Mouse (Mus musculus) stomach, embryonic 15.5 days (tissue): ENCODE data around the gene Sema4f. TPM values are rescaled to one million over a fixed set of nuclear protein-coding genes. Genes with fewer than 3 reads are reported as not detected.

Experiments
- ATAC-seq: fragments of 200-750 bp; cut with Nextera tagmentation; 2 replicates; pipeline ENCODE4 v1.8.0; 2017; ENCODE audit warnings: low read depth, moderate number of reproducible peaks, moderate TSS enrichment; ENCODE audit not compliant: insufficient read depth, low FRiP score
- H3K27ac ChIP-seq: fragments of 300-500 bp; sonication (generic); 2 replicates; pipeline ENCODE4 v1.5.1; 2015; ENCODE audit warnings: mild to moderate bottlenecking, inconsistent platforms
- H3K27me3 ChIP-seq: fragments of 300-500 bp; sonication (generic); replicated peaks from 2 replicates; pipeline ENCODE4 v1.6.1; 2015; ENCODE audit warnings: inconsistent platforms
- H3K36me3 ChIP-seq: fragments of 300-500 bp; sonication (generic); 2 replicates; pipeline ENCODE4 v1.6.1; 2015; ENCODE audit warnings: inconsistent platforms
- H3K4me1 ChIP-seq: fragments of 300-500 bp; sonication (generic); 2 replicates; pipeline ENCODE4 v1.6.1; 2015; ENCODE audit warnings: inconsistent platforms
- H3K4me2 ChIP-seq: fragments of 300-500 bp; sonication (generic); 2 replicates; pipeline ENCODE4 v1.6.1; 2015; ENCODE audit warnings: mild to moderate bottlenecking, inconsistent platforms
- H3K4me3 ChIP-seq: fragments of 300-500 bp; sonication (generic); replicated peaks from 2 replicates; pipeline ENCODE4 v1.5.1; 2015; ENCODE audit warnings: inconsistent platforms
- H3K9ac ChIP-seq: fragments of 300-500 bp; sonication (generic); 2 replicates; pipeline ENCODE4 v1.6.1; 2015; ENCODE audit warnings: inconsistent platforms
- H3K9me3 ChIP-seq: fragments of 300-500 bp; sonication (generic); 2 replicates; pipeline ENCODE4 v1.6.1; 2016; ENCODE audit warnings: inconsistent platforms
- WGBS: fragments of 180-500 bp; shearing (Covaris S2); methylation state at CpG from one replicate; pipeline ENCODE4 v1.1.7; 2015; 5-methylcytosine and 5-hydroxymethylcytosine counted together
- polyA plus RNA-seq: library from polyadenylated mRNA; unstranded; fragments of >200 nt; fragmentation: Nextera tagmentation; extraction: Ambion mirVana; gene quantifications from 2 replicates; pipeline ENCODE4 v1.2.1, GENCODE M21; 2015

Gene Sema4f
- polyA plus RNA-seq, 1 experiment from 2014 or later: 2.1 TPM

DNA sequence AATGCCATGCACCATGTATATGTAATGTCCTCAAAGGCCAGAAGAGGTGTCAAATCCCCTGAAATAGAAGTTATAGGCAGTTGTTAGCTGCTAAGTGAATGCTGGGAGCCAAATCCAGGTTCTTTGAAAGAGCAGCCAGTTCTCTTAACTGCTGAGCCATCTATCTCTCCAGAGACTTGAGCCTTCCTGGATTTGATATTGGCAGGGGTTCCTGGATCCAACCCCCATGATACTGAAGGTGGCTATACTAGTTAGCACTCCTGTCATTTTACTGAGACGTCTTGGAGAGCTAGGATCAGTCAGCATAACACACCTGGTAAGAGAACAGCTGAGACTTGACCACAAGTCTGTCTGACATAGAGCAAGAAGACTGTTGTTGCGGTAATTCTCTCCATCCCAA is 54.1 kb downstream of the Sema4f start:
- no peak for ATAC-seq
- no peak overlapping the region for H3K4me3 ChIP-seq
- no peaks in the 10 kb centered on the region for H3K36me3 ChIP-seq
- H3K27me3 ChIP-seq: no peaks in the 10 kb centered on the region
- no peak overlapping the region for H3K9ac ChIP-seq
- WGBS: 83% methylated on average over 2 of the region's 2 CpGs
- H3K27ac ChIP-seq: no peak overlapping the region
- H3K9me3 ChIP-seq: no peaks in the 10 kb centered on the region
- 0 out of 2 replicates have a peak, but pooled peaks cover 5% of the 10 kb centered on the region for H3K4me1 ChIP-seq
- no peak overlapping the region for H3K4me2 ChIP-seq

DNA sequence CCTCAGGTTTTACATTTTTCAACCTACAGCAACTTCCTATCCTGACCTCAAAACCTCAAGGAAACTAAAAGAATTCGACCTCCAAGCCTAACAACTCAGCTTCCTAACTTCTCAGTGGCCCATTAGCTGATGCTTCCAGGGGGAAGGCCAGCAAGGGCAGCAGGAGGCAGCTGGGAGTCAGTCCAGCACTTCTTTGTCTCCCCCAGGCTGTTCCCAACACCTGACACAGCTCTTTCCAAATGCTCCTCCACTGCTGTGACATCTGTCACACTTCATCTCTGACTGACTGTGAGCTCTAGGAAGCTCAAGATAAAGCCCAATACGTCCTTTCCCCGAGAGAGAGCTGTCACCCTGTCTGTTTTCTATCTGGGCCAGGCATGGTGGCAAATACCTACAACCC is 55.0 kb downstream of the Sema4f start:
- H3K36me3 ChIP-seq: no peaks in the 10 kb centered on the region
- 0 out of 2 replicates have a peak, but pooled peaks cover 5% of the 10 kb centered on the region for H3K4me1 ChIP-seq
- no peak overlapping the region for H3K9ac ChIP-seq
- H3K9me3 ChIP-seq: no peaks in the 10 kb centered on the region
- ATAC-seq: no peak
- H3K27me3 ChIP-seq: no peaks in the 10 kb centered on the region
- H3K4me2 ChIP-seq: no peak overlapping the region
- 41% methylated on average over 3 of the region's 3 CpGs for WGBS
- no peak overlapping the region for H3K27ac ChIP-seq
- H3K4me3 ChIP-seq: no peak overlapping the region

DNA sequence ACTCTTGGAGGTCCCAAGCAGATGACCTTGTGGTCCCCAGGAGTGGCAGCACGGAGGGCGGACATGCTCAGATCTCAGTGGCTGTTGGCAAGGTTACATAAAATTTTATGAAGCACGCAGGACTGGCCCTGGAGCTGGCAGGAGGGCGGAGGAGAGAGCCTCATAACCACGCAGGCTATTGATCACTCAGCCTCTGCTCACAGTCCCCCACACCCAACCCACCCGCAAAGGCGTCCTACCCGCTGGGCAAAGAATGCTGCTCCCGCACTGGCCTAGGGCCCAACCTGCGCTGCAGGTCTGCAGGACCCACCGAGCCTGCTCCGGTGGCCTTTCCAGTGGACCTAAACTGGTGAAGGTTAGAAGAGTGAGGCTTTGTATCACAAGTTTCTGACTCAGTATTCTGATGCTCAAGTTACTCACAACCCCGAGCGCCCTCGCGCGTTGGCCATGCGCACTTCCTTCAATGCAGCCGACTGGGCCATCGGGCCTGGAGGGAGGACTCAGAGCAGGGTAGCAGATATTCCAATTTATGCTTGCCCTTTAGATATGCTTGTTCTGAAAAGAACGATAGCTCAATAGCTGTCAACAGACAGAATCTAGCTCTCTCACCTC is 58.0 kb downstream of the Sema4f start:
- Histone ChIP-seq H3K4me1 (0 out of 2 replicates have a peak, but pooled peaks cover 5% of the 10 kb centered on the region), H3K9ac (no peak overlapping the region), H3K36me3 (no peaks in the 10 kb centered on the region), H3K27ac (no peak overlapping the region), H3K27me3 (no peaks in the 10 kb centered on the region), H3K4me2 (peak overlapping the region; percentile 37; the same call in 1 of the 2 replicates), H3K9me3 (no peaks in the 10 kb centered on the region), H3K4me3 (no peak overlapping the region)
- WGBS: 41% methylated on average over 21 of the region's 21 CpGs
- ATAC-seq: peak; percentile 50; the same call in 1 of the 2 replicates

DNA sequence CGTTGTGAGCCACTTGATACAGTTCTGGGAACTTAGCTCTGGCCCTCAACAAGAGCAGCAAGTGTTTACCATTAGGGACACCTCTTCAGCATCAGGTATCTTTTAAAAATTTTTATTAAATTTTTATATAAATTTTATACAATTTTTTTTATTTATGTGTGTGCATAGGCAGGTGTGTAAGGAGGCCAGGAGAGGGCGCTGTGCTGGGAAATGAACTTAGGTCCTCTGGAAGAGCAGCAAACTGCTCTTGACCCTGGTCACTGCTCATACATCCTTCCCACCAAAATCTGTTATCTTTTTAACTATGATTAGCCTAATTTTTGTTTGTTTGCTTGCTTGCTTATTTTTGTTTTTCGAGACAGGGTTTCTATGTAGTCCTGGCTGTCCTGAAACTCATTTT is 58.8 kb downstream of the Sema4f start:
- no peak for ATAC-seq
- Histone ChIP-seq H3K4me3 (no peak overlapping the region), H3K27ac (no peak overlapping the region), H3K9me3 (no peaks in the 10 kb centered on the region), H3K36me3 (no peaks in the 10 kb centered on the region), H3K9ac (no peak overlapping the region), H3K4me1 (0 out of 2 replicates have a peak, but pooled peaks cover 5% of the 10 kb centered on the region), H3K4me2 (no peak overlapping the region), H3K27me3 (no peaks in the 10 kb centered on the region)
- WGBS: 79% methylated on average over 3 of the region's 3 CpGs

DNA sequence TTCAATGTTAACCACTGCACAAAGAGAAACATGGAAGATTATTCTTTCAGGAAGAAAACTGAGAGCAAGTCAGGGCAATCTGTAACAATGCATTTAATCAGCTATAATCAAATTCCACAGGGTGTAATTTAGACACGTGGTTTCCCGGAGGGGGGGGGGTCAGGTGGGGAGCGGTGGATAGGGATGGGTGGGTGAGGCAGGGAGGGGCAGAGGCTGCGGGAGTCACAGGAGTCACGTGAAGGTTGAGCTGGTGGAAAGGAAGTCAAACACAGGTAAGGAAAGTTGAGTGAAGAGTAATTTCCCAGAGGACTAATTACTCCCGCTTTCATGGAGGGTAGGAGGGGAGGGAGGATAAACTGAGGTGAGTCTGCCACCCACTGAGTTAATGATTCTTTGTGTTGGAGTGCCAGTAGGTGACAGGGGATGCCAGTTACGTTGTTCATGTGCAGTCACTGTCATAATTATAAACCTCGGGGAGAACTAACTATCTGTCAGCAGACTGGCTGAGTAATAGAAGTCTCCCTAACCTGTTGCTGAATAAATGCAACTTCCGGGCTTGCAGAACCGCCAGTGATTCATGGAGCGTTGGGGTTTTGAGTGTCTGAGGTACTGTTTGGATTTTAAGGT is 60.0 kb downstream of the Sema4f start:
- H3K4me2 ChIP-seq: no peak overlapping the region
- no peak overlapping the region for H3K4me3 ChIP-seq
- no peaks in the 10 kb centered on the region for H3K36me3 ChIP-seq
- no peak for ATAC-seq
- 45% methylated on average over 11 of the region's 11 CpGs for WGBS
- H3K27ac ChIP-seq: no peak overlapping the region
- no peak overlapping the region for H3K9ac ChIP-seq
- H3K9me3 ChIP-seq: no peaks in the 10 kb centered on the region
- H3K27me3 ChIP-seq: no peaks in the 10 kb centered on the region
- peaks cover 7% of the 10 kb centered on the region; the same call in 1 of the 2 replicates for H3K4me1 ChIP-seq

DNA sequence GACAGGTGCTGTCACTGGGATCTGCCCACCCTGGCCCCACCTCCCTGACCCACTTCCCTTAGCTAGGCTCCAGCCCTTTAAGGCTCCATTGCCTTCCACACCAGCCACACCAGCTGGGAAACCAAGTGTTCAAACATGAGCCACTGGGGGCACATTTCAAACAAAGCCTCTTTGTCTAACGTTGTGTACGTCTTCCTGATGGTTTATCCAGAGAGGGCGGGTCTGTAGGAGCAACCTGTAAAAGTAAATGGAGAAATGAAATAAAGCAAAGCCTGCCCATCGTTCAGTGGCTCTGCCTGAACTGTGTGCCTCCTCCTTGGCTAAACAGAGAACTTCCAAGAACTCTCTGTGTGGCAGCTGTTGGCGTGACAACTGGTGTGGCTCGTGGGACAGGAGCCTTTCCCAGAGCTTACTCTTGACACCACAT is 64.0 kb downstream of the Sema4f start:
- Histone ChIP-seq H3K27ac (peak overlapping the region; percentile 18; the same call in 1 of the 2 replicates), H3K9ac (no peak overlapping the region), H3K4me1 (peaks cover 3% of the 10 kb centered on the region; the same call in 1 of the 2 replicates), H3K27me3 (no peaks in the 10 kb centered on the region), H3K36me3 (no peaks in the 10 kb centered on the region), H3K9me3 (no peaks in the 10 kb centered on the region), H3K4me2 (no peak overlapping the region), H3K4me3 (no peak overlapping the region)
- ATAC-seq: peak; percentile 52
- 44% methylated on average over 6 of the region's 6 CpGs for WGBS

DNA sequence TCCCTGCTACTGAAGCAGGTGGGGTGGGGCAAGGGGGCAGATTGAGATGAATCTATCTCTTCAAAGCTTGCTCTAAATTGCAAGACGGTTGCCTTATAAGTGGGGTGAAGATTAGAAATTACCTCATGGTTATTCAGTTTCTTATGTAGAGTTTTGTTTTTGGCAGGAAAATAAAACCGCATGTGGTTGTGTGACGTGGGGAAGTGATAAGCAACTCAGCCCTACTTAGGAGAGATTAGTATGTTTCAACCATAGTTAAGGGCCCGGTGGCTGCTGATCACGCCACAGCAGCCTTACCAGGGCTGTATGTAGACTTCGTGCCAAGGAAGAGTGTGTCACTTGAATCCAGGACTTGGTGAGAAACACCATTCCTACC is 67.2 kb downstream of the Sema4f start:
- 63% methylated on average over 6 of the region's 6 CpGs for WGBS
- Histone ChIP-seq H3K9ac (no peak overlapping the region), H3K4me1 (peaks cover 3% of the 10 kb centered on the region; the same call in 1 of the 2 replicates), H3K27ac (peak overlapping the region; percentile 5; the same call in 1 of the 2 replicates), H3K9me3 (no peaks in the 10 kb centered on the region), H3K4me3 (no peak overlapping the region), H3K27me3 (no peaks in the 10 kb centered on the region), H3K36me3 (no peaks in the 10 kb centered on the region), H3K4me2 (no peak overlapping the region)
- ATAC-seq: no peak

DNA sequence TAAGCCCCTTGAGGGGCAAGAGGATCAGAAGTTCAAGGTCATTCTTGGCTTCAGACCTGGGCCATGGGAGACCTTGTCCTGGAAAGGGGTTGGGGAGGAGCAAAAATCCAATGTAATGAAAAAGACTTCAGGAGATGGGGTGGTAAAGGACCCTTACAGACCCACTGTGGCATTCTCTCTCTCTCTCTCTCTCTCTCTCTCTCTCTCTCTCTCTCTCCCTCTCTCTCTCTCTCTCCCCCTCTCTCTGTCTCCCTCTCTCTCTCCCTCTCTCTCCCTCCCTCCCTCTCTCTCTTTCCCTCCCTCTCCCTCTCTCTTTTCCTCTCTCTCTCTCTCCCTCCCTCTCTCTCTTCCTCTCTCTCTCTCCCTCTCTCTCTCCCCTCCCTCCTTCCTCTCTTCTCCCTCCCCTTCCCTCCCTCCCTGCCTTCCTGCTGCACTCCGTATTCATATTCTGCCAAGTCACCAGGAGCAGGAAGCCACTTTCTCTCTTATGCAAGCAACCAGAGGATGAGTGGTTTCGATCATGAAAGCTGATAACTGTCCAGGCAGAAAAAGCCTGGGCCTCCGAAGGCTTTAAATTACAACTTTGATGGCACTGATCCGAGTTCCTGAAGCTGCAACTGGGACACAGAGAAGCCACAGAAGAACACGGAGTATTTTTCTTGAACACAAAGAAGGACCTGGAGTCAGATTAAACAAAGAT is 67.8 kb downstream of the Sema4f start:
- H3K27me3 ChIP-seq: no peaks in the 10 kb centered on the region
- H3K9ac ChIP-seq: no peak overlapping the region
- peaks cover 3% of the 10 kb centered on the region; the same call in 1 of the 2 replicates for H3K4me1 ChIP-seq
- no peak overlapping the region for H3K4me2 ChIP-seq
- WGBS: 14% methylated on average over 5 of the region's 5 CpGs
- no peaks in the 10 kb centered on the region for H3K9me3 ChIP-seq
- ATAC-seq: no peak
- peak overlapping the region; percentile 5; the same call in 1 of the 2 replicates for H3K27ac ChIP-seq
- H3K36me3 ChIP-seq: no peaks in the 10 kb centered on the region
- H3K4me3 ChIP-seq: no peak overlapping the region

DNA sequence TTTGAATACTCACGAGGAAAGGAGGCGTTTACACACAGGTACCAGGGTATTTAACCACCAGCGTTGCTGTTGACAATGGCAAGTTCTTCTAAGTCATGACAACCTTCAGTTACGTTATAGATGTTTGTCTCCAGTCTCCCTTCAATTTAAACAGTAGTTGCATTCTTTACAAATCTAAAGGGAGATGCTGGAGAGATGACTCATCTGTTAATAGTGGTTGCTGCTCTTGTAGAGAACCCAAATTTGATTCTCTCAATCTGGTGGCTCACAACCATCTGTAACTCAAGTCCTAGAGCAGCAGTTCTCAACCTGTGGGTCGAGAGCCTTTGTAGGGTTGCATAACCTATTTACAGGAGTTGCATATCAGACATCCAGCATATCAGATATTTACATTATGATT is 71.1 kb downstream of the Sema4f start:
- no peaks in the 10 kb centered on the region for H3K36me3 ChIP-seq
- H3K9ac ChIP-seq: no peak overlapping the region

DNA sequence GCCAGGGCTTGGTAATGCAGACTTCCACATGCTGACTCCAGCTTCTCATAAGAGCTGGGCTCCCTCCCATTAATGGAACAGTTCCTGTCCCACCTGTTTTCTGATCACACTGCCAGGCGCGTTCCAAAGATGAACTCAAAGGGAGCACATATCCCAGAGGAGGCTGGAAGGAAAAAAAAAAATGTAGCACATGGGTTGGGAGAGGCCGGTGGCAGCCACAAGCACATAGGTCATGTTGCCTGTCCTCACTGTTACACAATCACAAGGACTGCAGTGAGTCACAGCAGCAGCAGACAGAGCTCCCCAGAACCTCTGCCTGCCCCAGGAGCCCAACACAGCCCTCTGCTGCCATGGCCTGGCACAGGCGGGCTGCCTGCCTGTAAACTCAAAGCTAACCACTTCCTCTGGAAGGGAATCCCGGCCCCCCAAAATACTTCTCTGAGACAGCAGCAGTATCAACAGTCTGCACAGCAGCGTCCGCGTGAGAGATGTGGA is 76.1 kb downstream of the Sema4f start:
- no peak; the same call in 1 of the 2 replicates for ATAC-seq
- H3K27ac ChIP-seq: peak overlapping the region; percentile 42; the same call in 1 of the 2 replicates
- no peaks in the 10 kb centered on the region; the same call in 1 of the 2 replicates for H3K4me1 ChIP-seq
- no peak overlapping the region for H3K9ac ChIP-seq
- no peaks in the 10 kb centered on the region for H3K27me3 ChIP-seq
- H3K4me3 ChIP-seq: no peak overlapping the region
- no peaks in the 10 kb centered on the region for H3K9me3 ChIP-seq
- no peak overlapping the region for H3K4me2 ChIP-seq
- no peaks in the 10 kb centered on the region for H3K36me3 ChIP-seq
- WGBS: 56% methylated on average over 8 of the region's 8 CpGs

More for the DNA sequence above, 71.1 kb downstream of the Sema4f start:
- Histone ChIP-seq H3K4me2 (no peak overlapping the region), H3K27me3 (no peaks in the 10 kb centered on the region), H3K4me3 (no peak overlapping the region), H3K27ac (no peak overlapping the region), H3K9me3 (no peaks in the 10 kb centered on the region), H3K4me1 (no peaks in the 10 kb centered on the region)
- WGBS: 64% methylated on average over 5 of the region's 5 CpGs
- no peak for ATAC-seq

DNA sequence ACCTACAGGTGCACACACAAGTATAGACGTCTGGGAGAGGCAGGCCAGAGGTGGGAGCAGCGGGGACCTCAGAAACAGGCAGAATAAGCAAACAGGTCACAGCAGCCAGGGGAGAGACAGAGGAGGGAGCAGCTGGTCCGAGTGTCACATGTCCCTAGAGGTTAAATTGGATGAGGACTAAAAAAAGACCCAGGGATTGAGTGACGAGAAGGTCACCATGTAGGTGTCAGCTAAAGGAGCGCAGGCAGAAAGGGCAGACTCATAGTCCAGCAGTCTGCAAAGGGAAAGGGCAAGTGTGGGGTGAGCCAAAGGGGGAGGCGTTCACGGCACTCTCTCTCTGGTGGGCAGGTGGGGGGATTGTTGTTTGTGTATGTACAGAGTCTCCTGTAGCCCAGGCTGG is 77.1 kb downstream of the Sema4f start:
- Histone ChIP-seq H3K9me3 (no peaks in the 10 kb centered on the region), H3K9ac (no peak overlapping the region), H3K4me3 (no peak overlapping the region), H3K4me1 (no peaks in the 10 kb centered on the region; the same call in 1 of the 2 replicates), H3K4me2 (no peak overlapping the region), H3K27me3 (no peaks in the 10 kb centered on the region), H3K27ac (no peak overlapping the region), H3K36me3 (no peaks in the 10 kb centered on the region)
- peak; percentile 25; the same call in 1 of the 2 replicates for ATAC-seq
- WGBS: 56% methylated on average over 7 of the region's 7 CpGs

DNA sequence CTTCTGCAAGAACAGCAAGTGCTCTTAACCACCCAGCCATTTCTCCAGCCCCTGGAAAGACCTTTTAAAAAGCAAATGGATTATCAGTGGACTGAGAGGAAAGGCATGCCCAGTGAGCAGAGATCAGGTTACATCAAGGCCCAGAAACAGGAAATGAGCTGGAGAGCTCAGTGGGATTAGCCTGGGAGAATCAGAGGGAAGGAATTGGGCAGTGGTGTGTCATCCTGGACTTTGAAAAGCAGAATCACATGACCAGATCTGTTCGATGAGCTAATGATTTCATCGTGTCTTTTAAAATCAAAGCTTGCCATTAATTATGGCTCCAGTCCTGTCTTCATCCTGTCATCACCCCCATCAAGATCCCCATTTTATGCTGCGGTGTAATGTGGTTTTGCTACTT is 77.5 kb downstream of the Sema4f start:
- no peak for ATAC-seq
- H3K4me3 ChIP-seq: no peak overlapping the region
- no peaks in the 10 kb centered on the region for H3K27me3 ChIP-seq
- no peaks in the 10 kb centered on the region for H3K9me3 ChIP-seq
- H3K4me1 ChIP-seq: no peaks in the 10 kb centered on the region; the same call in 1 of the 2 replicates
- no peaks in the 10 kb centered on the region for H3K36me3 ChIP-seq
- H3K4me2 ChIP-seq: no peak overlapping the region
- WGBS: 53% methylated on average over 3 of the region's 3 CpGs
- no peak overlapping the region for H3K27ac ChIP-seq
- H3K9ac ChIP-seq: no peak overlapping the region
